Mouse (Mus musculus) kidney, embryonic 16.5 days (tissue): ENCODE measurements around the gene Dnah12. TPM values are rescaled to one million over a fixed set of nuclear protein-coding genes. Genes with fewer than 3 reads are reported as not detected.

Experiments used
- microRNA-seq: library from miRNA; unstranded; fragments of <30 nt; microRNA quantifications from one replicate; pipeline ENCODE4, GENCODE M21; 2016
- polyA plus RNA-seq: library from polyadenylated mRNA; unstranded; fragments of >200 nt; fragmentation: Nextera tagmentation; extraction: Ambion mirVana; gene quantifications from 2 replicates; pipeline ENCODE4 v1.2.1, GENCODE M21; 2015

The Dnah12 gene
- polyA plus RNA-seq, 1 experiment from 2014 or later: 0.21 TPM

Small RNAs within 50 kb of the gene (microRNA-seq; reads per million reads assigned to microRNA genes)
- gene Mir7672: 1.1 reads per million

Other genes starting within 250 kb of the Dnah12 start
- gene Slmap, start 158.3 kb upstream of the Dnah12 start, polyA plus RNA-seq: 18.0 and 18.4 TPM in 2 replicates
- 29.9 and 30.9 TPM in 2 replicates for gene Dennd6a, start 119.4 kb upstream of the Dnah12 start, polyA plus RNA-seq
- gene Arf4, start 55.2 kb upstream of the Dnah12 start, polyA plus RNA-seq: 589 and 630 TPM in 2 replicates
- 10.4 and 10.6 TPM in 2 replicates for gene Pde12, start 23.4 kb upstream of the Dnah12 start, polyA plus RNA-seq
- 0.14 TPM in 1 of 2 replicates, not detected in the other for gene Asb14, start 201.3 kb downstream of the Dnah12 start, polyA plus RNA-seq